25 mouse cellular contexts compared by ENCODE assay signal in genomic region chr2:102807633-102808032, GRCm38 (mm10).
DNase-seq lines count a peak whose midpoint lies in the region; ATAC-seq and TF ChIP-seq lines count a peak whose summit lies in the region.
"Had no signal": no experiment of that assay in that cellular context is flagged by ENCODE, and none has a peak within 500 bp of the region (broad histone marks: within the 10 kb centered on the region; RNA-seq: fewer than 3 reads in every experiment).

No protein-coding gene starts in this region.

- H3K27me3 ChIP-seq in forebrain, embryonic 15.5 days: no peaks in the 10 kb centered on the region
- no peaks in the 10 kb centered on the region for H3K27me3 ChIP-seq in forebrain, embryonic 10.5 days (ENCODE audit: poor library complexity, severe bottlenecking)
- H3K27me3 ChIP-seq in lung, postnatal 0 days (replicated peaks; ENCODE audit: insufficient read depth, low read length): no peaks in the 10 kb centered on the region
- no peaks in the 10 kb centered on the region for H3K27me3 ChIP-seq in embryonic facial prominence, embryonic 13.5 days
- H3K27me3 ChIP-seq: heart, embryonic 12.5 days; kidney, embryonic 15.5 days; limb, embryonic 12.5 days; midbrain, embryonic 12.5 days had no signal

- ATAC-seq in forebrain, embryonic 15.5 days (replicated peaks): peak; percentile 71
- peak; percentile 65 for ATAC-seq in lung, postnatal 0 days
- 0 out of 2 replicates have a peak, but pooled peaks have one; percentile 59 for ATAC-seq in embryonic facial prominence, embryonic 13.5 days (ENCODE audit: insufficient number of reproducible peaks, insufficient read depth, low FRiP score, low TSS enrichment, low read depth)
- ATAC-seq: hindbrain, postnatal 0 days had no signal

- no peak for DNase-seq in forebrain, embryonic 10.5 days (ENCODE audit: extremely low spot score, low spot score)
- DNase-seq in lung, postnatal 0 days (ENCODE audit: low spot score): peak; percentile 74
- no peak for DNase-seq in lung, postnatal 10 days
- no peak for DNase-seq in urinary bladder, adult 2 months (ENCODE audit: low spot score)
- no peak for DNase-seq in adrenal gland, postnatal 25 days
- DNase-seq: adrenal gland, postnatal 14 days; cerebellum, adult 11 months; cerebellum, postnatal 10 days; gastrocnemius, postnatal 14 days; heart, adult 18-20 months; heart, postnatal 10 days; kidney, adult 11 months; kidney, postnatal 36 days; lung, postnatal 14 days; right cerebral cortex, postnatal 14 days; thymus, adult 2 months had no signal

- H3K27ac ChIP-seq in forebrain, embryonic 15.5 days (replicated peaks): no peak overlapping the region
- no peak overlapping the region for H3K27ac ChIP-seq in forebrain, embryonic 10.5 days
- no peak overlapping the region for H3K27ac ChIP-seq in lung, postnatal 0 days (ENCODE audit: low read length)
- H3K27ac ChIP-seq in embryonic facial prominence, embryonic 13.5 days: peak overlapping the region; percentile 45; the same call in 1 of the 2 replicates
- H3K27ac ChIP-seq: hindbrain, postnatal 0 days; kidney, embryonic 15.5 days; limb, embryonic 12.5 days; midbrain, embryonic 12.5 days; stomach, postnatal 0 days had no signal

- no peak overlapping the region for H3K4me2 ChIP-seq in forebrain, embryonic 15.5 days (replicated peaks)
- no peak overlapping the region for H3K4me2 ChIP-seq in lung, postnatal 0 days (replicated peaks; ENCODE audit: low read depth, low read length)
- H3K4me2 ChIP-seq in embryonic facial prominence, embryonic 13.5 days: no peak overlapping the region
- H3K4me2 ChIP-seq: heart, embryonic 12.5 days; kidney, embryonic 15.5 days; limb, embryonic 12.5 days; liver, embryonic 11.5 days; midbrain, embryonic 12.5 days had no signal

- H3K9ac ChIP-seq in forebrain, embryonic 15.5 days (replicated peaks): no peak overlapping the region
- no peak overlapping the region for H3K9ac ChIP-seq in lung, postnatal 0 days (replicated peaks; ENCODE audit: low read depth)
- no peak overlapping the region for H3K9ac ChIP-seq in embryonic facial prominence, embryonic 13.5 days
- H3K9ac ChIP-seq: heart, embryonic 12.5 days; kidney, embryonic 15.5 days; limb, embryonic 12.5 days; midbrain, embryonic 12.5 days had no signal

- no peaks in the 10 kb centered on the region for H3K9me3 ChIP-seq in forebrain, embryonic 15.5 days
- no peaks in the 10 kb centered on the region for H3K9me3 ChIP-seq in forebrain, embryonic 10.5 days
- no peaks in the 10 kb centered on the region for H3K9me3 ChIP-seq in lung, postnatal 0 days (ENCODE audit: low read length)
- H3K9me3 ChIP-seq in embryonic facial prominence, embryonic 13.5 days: no peaks in the 10 kb centered on the region
- H3K9me3 ChIP-seq: heart, embryonic 12.5 days; kidney, embryonic 15.5 days; limb, embryonic 12.5 days; midbrain, embryonic 12.5 days had no signal

- H3K4me3 ChIP-seq in forebrain, embryonic 15.5 days: no peak overlapping the region
- H3K4me3 ChIP-seq in forebrain, embryonic 10.5 days: no peak overlapping the region
- no peak overlapping the region for H3K4me3 ChIP-seq in lung, postnatal 0 days (ENCODE audit: low read depth, low read length)
- H3K4me3 ChIP-seq in embryonic facial prominence, embryonic 13.5 days: no peak overlapping the region
- H3K4me3 ChIP-seq: heart, embryonic 12.5 days; kidney, embryonic 15.5 days; limb, embryonic 12.5 days; midbrain, embryonic 12.5 days had no signal

- TF ChIP-seq CTCF in lung, postnatal 0 days (IDR thresholded peaks at IDR 0.05): 0 out of 2 replicates have a peak, but pooled peaks have one; percentile 19

- 58% methylated on average over 3 of the region's 3 CpGs for WGBS in forebrain, embryonic 15.5 days
- 69% methylated on average over 3 of the region's 3 CpGs for WGBS in forebrain, embryonic 10.5 days
- WGBS in lung, postnatal 0 days: 40% methylated on average over 3 of the region's 3 CpGs
- 18% methylated on average over 3 of the region's 3 CpGs for WGBS in embryonic facial prominence, embryonic 13.5 days

- no peaks in the 10 kb centered on the region for H3K4me1 ChIP-seq in forebrain, embryonic 15.5 days
- no peaks in the 10 kb centered on the region for H3K4me1 ChIP-seq in forebrain, embryonic 10.5 days
- H3K4me1 ChIP-seq in lung, postnatal 0 days (ENCODE audit: insufficient read depth, low read depth, low read length): no peaks in the 10 kb centered on the region
- H3K4me1 ChIP-seq in embryonic facial prominence, embryonic 13.5 days: peaks cover 10% of the 10 kb centered on the region
- H3K4me1 ChIP-seq: heart, embryonic 12.5 days; kidney, embryonic 15.5 days; limb, embryonic 12.5 days; midbrain, embryonic 12.5 days had no signal

- H3K36me3 ChIP-seq in forebrain, embryonic 15.5 days: no peaks in the 10 kb centered on the region
- no peaks in the 10 kb centered on the region for H3K36me3 ChIP-seq in forebrain, embryonic 10.5 days (replicated peaks)
- H3K36me3 ChIP-seq in lung, postnatal 0 days (ENCODE audit: insufficient read depth, low read length): no peaks in the 10 kb centered on the region
- H3K36me3 ChIP-seq in embryonic facial prominence, embryonic 13.5 days: no peaks in the 10 kb centered on the region
- H3K36me3 ChIP-seq: kidney, embryonic 15.5 days; limb, embryonic 12.5 days; midbrain, embryonic 12.5 days had no signal

- TF ChIP-seq EP300 in lung, postnatal 0 days (IDR thresholded peaks at IDR 0.05): peak; percentile 42; the same call in 1 of the 2 replicates
